Mouse (Mus musculus) gonadal fat pad, adult 2 months (tissue): Measurements from ENCODE around the gene Mapkbp1. TPM values are rescaled to one million over a fixed set of nuclear protein-coding genes. Genes with fewer than 3 reads are reported as not detected.

ENCODE experiments used
- DNase-seq: peaks from one replicate; pipeline ENCODE4 v3.0.0-alpha.2; 2012; ENCODE audit warnings: low read depth
- polyA plus RNA-seq: library from polyadenylated mRNA; depleted of rRNA; stranded (reverse); fragments of >200 nt; gene quantifications from 2 replicates; pipeline ENCODE4 v1.2.3, GENCODE M21; 2012

Gene Mapkbp1
- polyA plus RNA-seq, 1 experiment: 34.5 TPM

DNA sequence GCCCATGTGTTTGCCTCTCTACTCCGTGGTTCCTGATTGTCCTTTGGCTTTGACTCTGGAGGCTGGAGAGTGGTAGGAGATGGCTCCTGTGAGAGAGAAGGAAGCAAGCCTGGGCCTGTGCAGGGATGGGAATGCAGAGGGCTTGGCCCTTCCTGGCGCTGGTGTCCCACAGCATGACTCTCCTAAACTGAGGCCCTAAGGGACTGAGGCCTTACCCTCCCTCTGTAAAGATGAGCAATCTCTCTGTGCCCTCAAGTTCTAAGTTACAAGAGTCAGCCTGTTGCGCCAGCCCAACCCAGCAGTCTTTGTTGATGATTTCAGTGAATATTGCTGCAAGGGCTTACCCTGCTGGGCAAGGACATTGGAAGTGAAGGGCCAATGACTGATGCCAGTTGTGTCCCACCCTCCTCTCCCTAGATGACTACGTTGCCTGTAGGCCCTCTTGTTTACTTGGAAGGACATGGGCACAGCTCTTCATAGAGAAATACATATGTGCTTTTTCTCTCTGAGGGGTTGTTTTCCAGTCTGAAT, 35.2 kb downstream of the Mapkbp1 start:
- peak; percentile 71 for DNase-seq

- DNase-seq: no peak
Measured at GRCm38 (mm10) chr2:120008672-120009071, 36.2 kb downstream of the Mapkbp1 start.

DNA sequence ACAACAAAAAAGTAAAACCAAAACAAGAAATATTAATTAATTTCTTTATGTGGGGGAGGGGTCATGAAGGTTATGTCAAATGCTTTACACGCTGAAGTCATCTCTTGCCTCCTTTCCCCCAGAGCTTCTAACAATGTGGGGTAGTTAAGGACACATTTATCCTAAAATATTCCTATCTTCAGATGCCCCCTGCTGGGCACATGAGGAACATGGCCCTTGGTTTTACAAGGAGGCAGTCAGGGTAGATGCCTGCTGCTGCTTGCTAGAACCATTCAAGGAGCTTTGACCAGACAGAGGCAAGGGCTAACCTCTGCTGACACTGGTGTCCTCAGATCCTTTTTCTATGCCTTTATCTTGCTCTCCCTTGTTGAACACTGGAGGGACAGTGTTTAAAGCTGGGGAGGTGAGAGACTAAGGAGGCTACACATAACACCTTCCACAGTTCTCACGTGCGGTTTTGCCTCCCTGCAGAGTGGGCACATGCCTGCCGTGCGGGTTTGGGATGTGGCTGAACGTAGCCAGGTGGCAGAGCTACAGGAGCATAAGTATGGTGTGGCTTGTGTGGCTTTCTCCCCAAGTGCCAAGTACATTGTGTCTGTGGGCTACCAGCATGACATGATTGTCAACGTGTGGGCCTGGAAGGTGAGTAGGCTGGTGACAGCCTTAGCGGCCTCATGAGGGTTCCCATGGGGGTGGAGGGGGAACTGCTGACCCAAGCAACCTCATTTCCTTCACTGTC, 39.1 kb downstream of the Mapkbp1 start:
- DNase-seq: no peak

- no peak for DNase-seq
Measured at GRCm38 (mm10) chr2:120012924-120013323, 40.4 kb downstream of the Mapkbp1 start.

GRCm38 (mm10) chr2:120013831-120014486, 41.5 kb downstream of the Mapkbp1 start:
- DNase-seq: no peak

DNA sequence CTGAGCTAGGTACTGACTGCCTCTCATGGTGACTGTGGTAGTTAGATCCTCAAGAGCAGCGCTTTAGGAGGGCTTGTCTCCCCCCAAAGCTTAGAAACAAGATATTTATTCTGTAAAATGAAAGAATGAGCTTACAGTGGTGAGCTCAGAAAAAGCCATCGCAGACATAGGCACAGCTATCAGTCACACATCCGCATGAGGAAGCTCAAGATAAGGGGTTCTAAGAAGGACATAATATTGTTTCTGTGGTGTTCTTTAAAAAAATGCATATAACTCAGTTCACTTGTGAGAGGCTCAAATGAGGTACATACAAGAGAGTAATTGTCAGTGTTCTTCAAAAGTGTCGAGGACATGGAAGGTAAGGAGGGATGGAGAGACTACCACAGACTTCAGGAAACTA, 43.4 kb downstream of the Mapkbp1 start:
- DNase-seq: no peak

DNA sequence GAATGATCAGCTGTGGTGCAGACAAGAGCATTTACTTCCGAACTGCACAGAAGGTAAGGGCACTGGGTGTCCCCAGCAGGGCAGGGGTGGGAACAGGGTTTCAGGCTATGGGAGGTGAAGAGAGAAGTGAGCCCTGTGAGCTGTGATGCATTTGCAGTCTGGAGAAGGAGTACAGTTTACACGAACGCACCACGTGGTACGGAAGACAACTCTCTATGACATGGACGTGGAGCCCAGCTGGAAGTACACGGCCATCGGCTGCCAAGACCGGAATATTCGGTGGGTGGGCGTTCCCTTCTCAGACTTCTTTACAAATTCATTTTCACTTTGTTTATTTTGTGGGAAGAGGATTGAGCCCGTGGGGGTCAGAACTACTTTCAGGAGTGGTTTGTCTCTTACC, 45.1 kb downstream of the Mapkbp1 start:
- no peak for DNase-seq

GRCm38 (mm10) chr2:120024337-120024736, 51.8 kb downstream of the Mapkbp1 start:
- no peak for DNase-seq

- no peak for DNase-seq
Measured at GRCm38 (mm10) chr2:120026984-120027949, 54.8 kb downstream of the Mapkbp1 start, which contains the start of the genes Jmjd7 and Gm28042. Gene Jmjd7 (plus strand): TSS chr2:120027483. Gene Gm28042 (plus strand): TSS chr2:120027493.

DNA sequence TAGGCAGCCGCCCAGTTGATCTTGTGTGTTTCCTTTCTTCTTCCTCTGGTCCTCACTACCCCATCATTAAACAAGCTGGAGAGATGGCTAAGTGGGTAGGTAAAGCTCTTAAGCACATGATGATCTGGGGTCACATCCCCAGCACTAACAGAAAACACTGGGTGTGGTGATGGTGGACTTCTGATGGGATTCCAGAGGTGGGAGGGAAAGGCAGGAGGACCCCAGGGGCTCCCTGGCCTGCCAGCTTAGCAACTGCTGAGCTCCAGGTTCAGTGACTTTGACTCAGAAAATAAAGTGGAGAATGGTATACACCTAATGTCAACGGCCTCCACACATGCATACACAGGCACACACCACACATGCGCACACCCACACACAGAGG, 55.4 kb downstream of the Mapkbp1 start:
- no peak for DNase-seq

DNA sequence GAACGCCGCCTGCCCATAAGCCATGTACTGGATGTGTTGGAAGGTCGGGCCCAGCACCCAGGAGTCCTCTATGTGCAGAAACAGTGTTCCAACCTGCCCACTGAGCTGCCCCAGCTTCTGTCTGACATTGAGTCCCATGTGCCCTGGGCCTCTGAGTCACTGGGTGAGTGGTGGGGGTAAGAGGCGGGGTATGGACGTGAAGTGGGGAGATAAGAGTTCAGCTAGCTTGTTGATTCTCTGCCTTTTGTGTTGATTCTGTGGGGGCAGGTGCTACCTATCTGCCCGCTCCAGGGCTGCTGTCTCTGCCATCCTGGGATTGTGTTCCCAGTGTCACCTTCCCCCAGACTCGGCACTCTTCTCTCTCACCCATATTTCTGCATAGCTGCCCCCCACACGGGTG, 57.9 kb downstream of the Mapkbp1 start:
- no peak for DNase-seq

DNA sequence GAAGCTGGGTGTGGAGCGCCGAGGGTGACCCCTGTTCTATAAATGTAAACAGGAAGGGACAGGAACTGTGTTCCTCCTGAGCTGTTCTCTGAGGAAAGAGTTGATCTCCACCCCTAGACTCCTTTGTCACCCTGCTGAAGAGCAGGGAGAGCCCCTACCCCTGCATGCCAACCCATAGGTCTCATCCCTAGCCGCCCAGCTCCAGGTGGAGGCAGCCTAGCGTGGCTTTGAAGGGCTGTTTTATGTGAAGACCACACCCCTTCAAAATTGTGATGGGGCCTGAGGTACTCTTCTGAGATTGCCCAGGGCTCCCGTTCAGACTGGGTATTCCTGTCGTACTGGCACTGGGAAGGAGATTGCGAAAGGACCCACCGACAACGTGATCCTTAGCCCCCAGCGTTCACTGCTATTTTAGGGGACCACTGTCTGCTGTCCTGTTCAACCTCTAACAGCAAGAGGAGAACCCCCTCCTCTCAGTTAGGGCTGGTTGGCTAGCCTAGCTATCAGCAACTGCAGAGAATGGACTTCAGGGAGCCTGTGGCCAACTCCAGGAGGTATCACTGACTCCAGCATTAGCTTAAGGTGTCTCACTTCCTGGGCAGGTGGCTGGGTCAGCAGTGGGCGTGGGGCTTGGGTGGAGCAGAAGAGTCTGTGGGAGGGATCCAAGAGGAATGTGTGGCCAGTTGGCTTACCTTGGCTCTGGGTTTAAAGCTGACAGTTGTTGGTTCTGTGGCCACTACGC, 60.4 kb downstream of the Mapkbp1 start, which contains the start of gene Pla2g4b:
Gene Pla2g4b (plus strand): TSS at position 692 of the 742 bp plus-strand sequence.
- no peak for DNase-seq

DNA sequence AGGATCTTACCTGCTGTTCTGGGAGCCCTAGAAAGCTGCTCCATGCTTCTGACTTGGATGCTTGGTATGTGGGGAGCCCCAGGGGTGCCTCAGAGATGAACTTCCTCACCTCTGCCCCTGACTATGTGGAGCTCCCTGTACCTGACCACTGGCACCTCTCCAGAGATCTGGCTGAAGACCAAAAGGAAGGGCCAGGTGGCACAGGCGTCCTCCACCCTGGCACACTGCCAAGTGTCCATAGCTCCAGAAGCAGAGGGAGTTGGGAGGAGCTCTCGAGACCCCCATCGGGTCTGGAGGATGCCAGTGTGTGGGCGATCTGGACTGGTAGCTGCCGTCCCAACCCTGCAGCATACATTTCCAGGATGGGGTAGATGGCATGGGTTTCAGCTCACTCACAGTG, 61.2 kb downstream of the Mapkbp1 start:
- DNase-seq: no peak

DNA sequence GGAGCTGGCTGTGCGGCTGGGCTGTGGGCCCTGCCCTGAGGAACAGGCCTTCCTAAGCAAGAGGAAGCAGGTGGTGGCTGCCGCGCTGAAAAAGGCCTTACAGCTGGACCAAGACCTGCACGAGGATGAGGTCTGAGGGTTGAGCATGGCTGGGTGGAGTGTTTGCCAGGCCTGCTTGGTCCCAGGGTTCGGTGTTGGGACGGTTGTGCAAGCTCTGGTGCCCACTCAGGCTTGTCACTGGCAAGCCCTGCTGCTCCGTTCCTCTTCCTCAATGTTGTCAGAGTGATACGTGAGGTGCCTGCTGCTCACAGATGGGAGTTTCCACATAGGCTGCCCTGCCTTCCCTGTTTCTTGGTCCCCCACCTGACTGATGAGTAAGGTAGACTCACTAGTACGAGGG, 65.2 kb downstream of the Mapkbp1 start:
- DNase-seq: no peak

GRCm38 (mm10) chr2:120040991-120041390, 68.5 kb downstream of the Mapkbp1 start:
- DNase-seq: no peak

- no peak for DNase-seq
Measured at GRCm38 (mm10) chr2:120044101-120044603, 71.7 kb downstream of the Mapkbp1 start.

DNA sequence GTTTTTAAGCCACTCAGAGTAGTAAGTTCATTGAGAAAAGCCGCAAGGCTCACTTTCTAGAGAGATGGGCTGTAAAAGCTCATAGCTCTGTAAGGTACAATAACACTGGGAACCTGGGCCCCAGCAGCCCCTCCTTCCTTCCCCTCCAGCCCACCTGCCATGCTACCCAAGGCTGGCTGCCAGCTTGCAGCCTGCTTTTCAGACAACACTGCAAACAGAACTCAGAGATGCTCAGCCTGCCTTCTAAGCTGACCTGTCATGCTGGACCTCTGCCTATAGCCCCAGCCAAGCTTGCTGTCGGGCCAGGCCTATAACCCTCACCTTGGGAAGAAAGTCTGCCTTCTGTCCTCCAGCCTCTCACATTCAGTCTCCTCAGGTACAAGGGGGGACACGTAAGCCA, 72.2 kb downstream of the Mapkbp1 start:
- no peak for DNase-seq

DNA sequence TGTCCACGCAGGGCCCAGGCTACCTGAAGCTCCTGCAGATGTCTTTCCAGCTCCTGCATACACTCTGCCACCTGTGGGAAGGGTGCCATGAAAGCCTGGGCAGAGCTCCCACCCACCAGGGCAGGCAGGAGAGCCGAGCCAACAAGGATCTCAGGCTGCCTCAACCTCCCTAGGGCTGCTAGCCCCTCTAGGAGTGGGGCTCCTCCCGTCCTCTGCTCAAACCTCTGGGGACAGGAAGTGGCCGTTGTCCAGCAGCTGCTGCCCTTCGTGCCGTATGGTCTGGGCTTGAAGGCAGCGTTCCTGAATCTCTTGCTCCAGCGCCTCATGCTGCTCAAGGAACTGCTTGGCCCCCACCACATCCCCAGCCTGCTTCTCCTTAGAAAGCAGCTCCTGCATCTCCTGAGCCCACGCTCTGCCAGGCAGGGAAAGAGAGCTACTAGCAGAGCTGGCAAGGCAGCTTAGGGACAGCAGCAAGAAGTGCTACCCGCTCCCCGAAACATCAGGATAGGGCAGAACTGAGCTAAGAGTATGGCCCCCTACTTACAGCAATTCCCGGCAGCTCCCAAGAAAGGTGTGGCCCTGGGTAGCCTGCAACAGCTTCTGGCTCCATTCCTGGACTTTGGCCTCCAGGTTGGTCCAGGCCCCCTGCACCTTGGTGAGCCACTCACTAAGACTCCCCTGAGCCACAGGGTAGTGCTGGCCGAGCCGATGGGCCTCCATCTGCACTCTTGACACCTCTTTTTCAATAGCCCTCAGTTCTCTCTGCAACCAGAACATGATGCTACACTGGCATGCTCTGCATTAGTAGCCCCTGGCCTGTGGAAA, 74.2 kb downstream of the Mapkbp1 start:
- DNase-seq: no peak

GRCm38 (mm10) chr2:120048173-120048572, 75.7 kb downstream of the Mapkbp1 start:
- no peak for DNase-seq
